Mouse (Mus musculus): ENCODE measurements around the gene Pheta2.
"Not testable (repeated sequence)": the region's sequence is repeated elsewhere in the genome, so short reads cannot be mapped to it uniquely, and the experiment has no call there.

The Pheta2 gene

GRCm38 (mm10) chr15:82372446-82372845 lies 33.7 kb downstream of the Pheta2 start:
- peak; percentile 3 for DNase-seq

GRCm38 (mm10) chr15:82372991-82373390 lies 34.2 kb downstream of the Pheta2 start:
- peak; percentile 6 for DNase-seq

- DNase-seq = no peak
Observed at GRCm38 (mm10) chr15:82374437-82374836, 35.7 kb downstream of the Pheta2 start.

GRCm38 (mm10) chr15:82375855-82376254 lies 37.1 kb downstream of the Pheta2 start:
- no peak for DNase-seq

GRCm38 (mm10) chr15:82376393-82377138 lies 37.8 kb downstream of the Pheta2 start:
- peak; percentile 74 for DNase-seq

GRCm38 (mm10) chr15:82377701-82378100 lies 39.0 kb downstream of the Pheta2 start:
- peak; percentile 7 for DNase-seq

- peak; percentile 23 for DNase-seq
Observed at GRCm38 (mm10) chr15:82378261-82379180, 39.8 kb downstream of the Pheta2 start.

- DNase-seq = no peak
Observed at GRCm38 (mm10) chr15:82379511-82379870, 40.7 kb downstream of the Pheta2 start.

- peak; percentile 79 for DNase-seq
Observed at GRCm38 (mm10) chr15:82379871-82380713, 41.4 kb downstream of the Pheta2 start, which contains the start of gene Cyp2d22. Cyp2d22 (minus strand) TSS chr15:82380260.

- DNase-seq = no peak
Observed at GRCm38 (mm10) chr15:82380714-82381062, 41.9 kb downstream of the Pheta2 start.

GRCm38 (mm10) chr15:82382441-82382840 lies 43.7 kb downstream of the Pheta2 start:
- DNase-seq = no peak

- no peak for DNase-seq
Observed at GRCm38 (mm10) chr15:82385729-82386128, 47.0 kb downstream of the Pheta2 start.

- not testable (repeated sequence) for DNase-seq
Observed at GRCm38 (mm10) chr15:82389916-82390315, 51.2 kb downstream of the Pheta2 start.

- not testable (repeated sequence) for DNase-seq
Observed at GRCm38 (mm10) chr15:82393922-82394321, 55.2 kb downstream of the Pheta2 start, which contains the start of gene Cyp2d11. Cyp2d11 (minus strand) TSS chr15:82394022.
